Mouse (Mus musculus): ENCODE measurements around the gene H1foo. TPM values are rescaled to one million over a fixed set of nuclear protein-coding genes. Genes with fewer than 3 reads are reported as not detected.

H1foo gene
- total RNA-seq, 1 experiment from 2014 or later = not detected

- no peak for DNase-seq
These were observed 41.8 kb downstream of the H1foo start for GRCm38 (mm10) chr6:115986472-115987095.

GRCm38 (mm10) chr6:115987096-115987747, 42.5 kb downstream of the H1foo start:
- DNase-seq = peak; percentile 71

- DNase-seq = no peak
These were observed 44.3 kb downstream of the H1foo start for GRCm38 (mm10) chr6:115989032-115989431.

GRCm38 (mm10) chr6:115989607-115990006, 44.9 kb downstream of the H1foo start:
- DNase-seq = no peak

GRCm38 (mm10) chr6:115990056-115990455, 45.3 kb downstream of the H1foo start:
- no peak for DNase-seq

- DNase-seq = no peak
These were observed 45.7 kb downstream of the H1foo start for GRCm38 (mm10) chr6:115990479-115990878.

- peak; percentile 75 for DNase-seq
These were observed 46.6 kb downstream of the H1foo start for GRCm38 (mm10) chr6:115991108-115991880.

GRCm38 (mm10) chr6:115991881-115992620, 47.3 kb downstream of the H1foo start:
- DNase-seq = no peak

- no peak for DNase-seq
These were observed 48.2 kb downstream of the H1foo start for GRCm38 (mm10) chr6:115992981-115993380.

GRCm38 (mm10) chr6:115993463-115994145, 48.9 kb downstream of the H1foo start:
- peak; percentile 47 for DNase-seq

- peak; percentile 57 for DNase-seq
These were observed 49.6 kb downstream of the H1foo start for GRCm38 (mm10) chr6:115994146-115994876.

- DNase-seq = peak; percentile 99
These were observed 50.3 kb downstream of the H1foo start, which contains the start of gene Plxnd1 for GRCm38 (mm10) chr6:115994877-115995520. TSS of gene Plxnd1 (minus strand) at chr6:115995005.

GRCm38 (mm10) chr6:115995531-115995941, 50.8 kb downstream of the H1foo start:
- DNase-seq = peak; percentile 13

- DNase-seq = peak; percentile 63
These were observed 51.6 kb downstream of the H1foo start for GRCm38 (mm10) chr6:115996171-115996851.

- DNase-seq = no peak
These were observed 53.1 kb downstream of the H1foo start for GRCm38 (mm10) chr6:115997726-115998311.

- peak; percentile 0 for DNase-seq
These were observed 54.0 kb downstream of the H1foo start for GRCm38 (mm10) chr6:115998758-115999157.

- DNase-seq = peak; percentile 53
These were observed 54.5 kb downstream of the H1foo start for GRCm38 (mm10) chr6:115999227-115999626.

Measured in adrenal gland, postnatal 25 days (tissue).